Mouse (Mus musculus) forebrain, embryonic 11.5 days (tissue): ENCODE data around the gene Pyurf. TPM values are rescaled to one million over a fixed set of nuclear protein-coding genes. Genes with fewer than 3 reads are reported as not detected.

Experiments
- ATAC-seq: fragments of 200-750 bp; cut with Nextera tagmentation; replicated peaks from 2 replicates; pipeline ENCODE4 v1.8.0; 2017; ENCODE audit warnings: moderate TSS enrichment; ENCODE audit not compliant: low FRiP score
- DNase-seq: peaks from one replicate; pipeline ENCODE4 v3.0.0-alpha.2; 2017; ENCODE audit warnings: low spot score
- H3K27ac ChIP-seq: fragments of 300-500 bp; sonication (generic); 2 replicates; pipeline ENCODE4 v1.5.1; 2014; ENCODE audit warnings: low read depth, low read length
- H3K27me3 ChIP-seq: fragments of 300-500 bp; sonication (generic); 2 replicates; pipeline ENCODE4 v1.6.1; 2014; ENCODE audit warnings: mild to moderate bottlenecking, low read length, mixed read lengths; ENCODE audit not compliant: control insufficient read depth, insufficient read depth
- H3K36me3 ChIP-seq: fragments of 300-500 bp; sonication (generic); 2 replicates; pipeline ENCODE4 v1.6.1; 2014; ENCODE audit warnings: mild to moderate bottlenecking, low read length, moderate library complexity, mixed read lengths; ENCODE audit not compliant: control insufficient read depth, insufficient read depth
- H3K4me1 ChIP-seq: fragments of 300-500 bp; sonication (generic); replicated peaks from 2 replicates; pipeline ENCODE4 v1.6.1; 2014; ENCODE audit warnings: low read length, mixed read lengths; ENCODE audit not compliant: control insufficient read depth, insufficient read depth
- H3K4me2 ChIP-seq: fragments of 300-500 bp; sonication (generic); 2 replicates; pipeline ENCODE4 v1.6.1; 2014; ENCODE audit warnings: low read depth, mild to moderate bottlenecking, low read length, moderate library complexity, mixed read lengths; ENCODE audit not compliant: severe bottlenecking
- H3K4me3 ChIP-seq: fragments of 300-500 bp; sonication (generic); 2 replicates; pipeline ENCODE4 v1.5.1; 2014; ENCODE audit warnings: low read depth, low read length
- H3K9ac ChIP-seq: fragments of 300-500 bp; sonication (generic); 2 replicates; pipeline ENCODE4 v1.6.1; 2014; ENCODE audit warnings: low read length
- H3K9me3 ChIP-seq: fragments of 300-500 bp; sonication (generic); 2 replicates; pipeline ENCODE4 v1.6.1; 2016; ENCODE audit warnings: low read length, mixed read lengths; ENCODE audit not compliant: control insufficient read depth
- WGBS: fragments of 180-500 bp; shearing (Covaris S2); extraction: QIAGEN DNeasy Blood & Tissue Kit; methylation state at CpG from one replicate; pipeline ENCODE4 v1.1.7; 2014; 5-methylcytosine and 5-hydroxymethylcytosine counted together
- polyA plus RNA-seq: library from polyadenylated mRNA; unstranded; fragments of >200 nt; fragmentation: Nextera tagmentation; extraction: Ambion mirVana; gene quantifications from 2 replicates; pipeline ENCODE4 v1.2.1, GENCODE M21; 2014

Pyurf gene
- 15.8 and 16.1 TPM in 2 replicates for polyA plus RNA-seq

DNA sequence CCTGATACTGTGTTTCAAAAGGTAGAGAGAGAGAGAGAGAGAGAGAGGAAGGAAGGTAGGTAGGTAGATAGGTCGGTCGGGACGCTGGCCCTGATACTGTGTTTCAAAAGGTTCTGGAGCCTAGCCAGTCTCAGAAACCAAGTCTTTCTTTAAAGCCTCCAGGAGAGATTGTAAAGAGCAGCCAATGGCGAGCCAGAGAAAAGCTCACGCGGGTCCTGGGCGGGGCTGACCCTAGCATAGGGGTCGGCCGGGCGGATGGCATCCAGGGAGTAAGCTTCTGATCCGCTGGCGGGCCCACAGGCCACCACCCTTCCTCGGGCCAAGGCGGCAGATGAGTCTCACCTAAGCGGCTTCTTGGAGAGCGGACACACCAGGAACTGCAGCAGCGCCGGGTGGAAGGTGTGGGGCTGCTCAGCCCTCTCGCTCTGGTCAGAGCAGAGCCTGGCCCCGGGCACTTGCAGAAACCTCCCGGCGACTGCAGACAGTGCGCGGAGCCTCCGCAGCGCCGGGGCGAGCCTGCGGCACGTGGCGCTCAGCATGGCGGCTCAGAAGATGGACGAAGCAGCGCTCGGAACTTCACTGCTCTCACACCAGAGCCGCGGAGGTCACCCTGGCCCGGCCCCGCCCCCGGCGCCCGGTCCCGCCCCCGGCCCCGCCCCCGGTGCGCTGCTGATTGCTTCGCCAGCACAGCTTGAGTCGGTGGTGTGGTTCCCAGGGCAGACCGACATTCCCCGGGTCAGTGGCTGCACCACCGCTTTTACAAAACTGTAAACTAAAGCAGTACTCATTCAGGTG, at the start of gene Pyurf:
TSS of gene Pyurf (minus strand) at position 612 of the 795 bp plus-strand sequence.
- Histone ChIP-seq H3K4me3 (peak within 1 kb of the TSS; percentile 66), H3K27ac (peak within 1 kb of the TSS; percentile 74), H3K27me3 (no peaks in the 10 kb centered on the region), H3K9ac (peak within 1 kb of the TSS; percentile 72), H3K4me1 (no peaks in the 10 kb centered on the region), H3K4me2 (peak within 1 kb of the TSS; percentile 71), H3K9me3 (no peaks in the 10 kb centered on the region), H3K36me3 (peaks cover 3% of the 10 kb centered on the region; the same call in 1 of the 2 replicates)
- peak; percentile 97 for ATAC-seq
- DNase-seq: peak; percentile 92
- under 1% methylated on average over 52 of the region's 52 CpGs for WGBS

DNA sequence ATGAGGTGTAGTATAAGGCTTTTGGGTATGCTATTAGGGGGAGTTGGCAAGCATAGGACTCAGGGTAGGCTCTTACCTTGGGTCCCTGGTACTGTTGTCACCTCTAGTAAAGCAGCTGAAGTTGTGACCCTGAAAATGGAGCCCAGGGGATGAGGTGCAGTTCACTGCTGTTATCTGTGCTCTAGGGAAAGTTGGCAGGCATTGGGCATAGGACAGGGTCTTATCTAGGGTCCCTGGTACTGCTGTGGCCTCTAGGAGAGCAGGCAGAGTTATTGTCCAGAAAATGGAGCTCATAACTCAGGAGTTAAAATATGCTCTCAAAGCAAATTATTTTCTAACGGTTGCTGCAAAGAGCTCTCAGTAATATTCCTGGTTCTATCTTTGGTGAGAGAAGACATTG, 29.5 kb upstream of the Pyurf start:
- H3K4me2 ChIP-seq: no peak overlapping the region
- DNase-seq (no peak), ATAC-seq (no peak)
- H3K27ac ChIP-seq: no peak overlapping the region
- no peaks in the 10 kb centered on the region for H3K9me3 ChIP-seq
- 96% methylated on average over 1 of the region's 1 CpGs for WGBS
- H3K4me3 ChIP-seq: no peak overlapping the region
- H3K4me1 ChIP-seq: no peaks in the 10 kb centered on the region
- H3K9ac ChIP-seq: no peak overlapping the region
- no peaks in the 10 kb centered on the region for H3K36me3 ChIP-seq
- H3K27me3 ChIP-seq: no peaks in the 10 kb centered on the region

DNA sequence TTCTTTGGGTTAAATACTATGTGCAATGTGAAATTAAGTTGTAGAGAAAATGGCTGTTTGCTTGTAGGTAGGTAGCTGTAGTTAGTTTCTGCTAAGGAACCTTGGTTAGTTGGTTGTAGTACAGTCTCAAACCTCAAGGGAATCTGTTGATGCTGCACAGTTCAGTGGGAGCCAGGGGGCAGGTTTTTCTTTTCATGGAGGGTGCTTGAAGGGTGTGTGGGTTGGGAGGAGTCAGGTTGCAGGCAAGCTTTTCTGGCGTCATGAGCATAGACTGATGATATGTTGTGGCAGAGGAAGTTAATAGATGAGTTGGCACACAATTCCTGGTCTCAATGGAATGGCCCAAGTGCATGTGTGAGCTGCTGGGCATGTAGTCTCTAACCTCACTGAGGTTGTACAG, 19.8 kb upstream of the Pyurf start:
- WGBS: 38% methylated on average over 1 of the region's 1 CpGs
- Histone ChIP-seq H3K9me3 (no peaks in the 10 kb centered on the region), H3K4me1 (no peaks in the 10 kb centered on the region), H3K4me2 (no peak overlapping the region), H3K27me3 (no peaks in the 10 kb centered on the region), H3K9ac (no peak overlapping the region), H3K4me3 (no peak overlapping the region), H3K36me3 (no peaks in the 10 kb centered on the region), H3K27ac (no peak overlapping the region)
- DNase-seq: no peak
- no peak for ATAC-seq

DNA sequence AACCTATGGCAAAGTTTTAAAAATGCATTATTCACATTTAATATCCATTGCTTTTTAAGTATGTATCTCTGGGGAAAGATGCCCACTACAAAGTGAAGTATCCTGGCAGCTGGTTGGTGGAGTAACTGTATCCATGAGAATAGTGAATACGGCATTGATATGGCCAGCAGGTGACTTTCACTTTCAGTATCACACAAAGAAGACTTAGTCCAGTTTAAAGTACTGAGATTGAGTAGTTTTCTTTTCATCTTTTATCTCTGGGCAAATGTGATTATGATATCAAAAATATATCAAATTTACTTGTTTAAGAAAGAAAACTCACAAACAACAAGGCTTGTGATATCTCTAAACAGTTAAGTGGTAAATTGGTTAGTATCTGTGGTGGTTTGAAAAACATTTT, 14.8 kb upstream of the Pyurf start:
- Histone ChIP-seq H3K4me2 (no peak overlapping the region), H3K9ac (no peak overlapping the region), H3K9me3 (no peaks in the 10 kb centered on the region), H3K4me3 (no peak overlapping the region), H3K4me1 (0 out of 2 replicates have a peak, but pooled peaks cover 2% of the 10 kb centered on the region), H3K27ac (no peak overlapping the region), H3K36me3 (no peaks in the 10 kb centered on the region), H3K27me3 (no peaks in the 10 kb centered on the region)
- ATAC-seq (no peak), DNase-seq (no peak)
- 92% methylated on average over 1 of the region's 1 CpGs for WGBS

DNA sequence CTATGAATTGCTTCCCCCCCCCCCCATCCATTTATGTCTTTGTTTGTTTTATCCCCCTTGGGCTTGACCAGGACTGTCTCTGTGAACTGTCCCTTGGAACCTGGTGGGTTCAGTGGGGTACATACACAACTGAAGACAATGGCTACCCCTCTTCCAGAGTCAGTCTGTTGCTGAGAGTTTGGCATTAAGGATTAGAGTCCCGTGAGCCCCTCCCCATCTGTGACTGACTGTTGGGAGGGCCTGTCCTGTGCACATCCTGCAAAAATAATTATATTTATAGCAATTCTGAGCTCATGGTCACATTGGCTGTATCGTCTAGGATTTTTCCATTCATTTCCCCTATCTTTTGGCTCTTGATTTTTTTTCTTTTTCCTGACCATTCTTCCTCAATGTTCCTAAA, 11.8 kb upstream of the Pyurf start:
- H3K27ac ChIP-seq: no peak overlapping the region
- H3K36me3 ChIP-seq: no peaks in the 10 kb centered on the region
- DNase-seq (peak; percentile 49), ATAC-seq (peak; percentile 44)
- H3K4me2 ChIP-seq: peak overlapping the region; percentile 64
- no peaks in the 10 kb centered on the region for H3K9me3 ChIP-seq
- H3K27me3 ChIP-seq: no peaks in the 10 kb centered on the region
- H3K9ac ChIP-seq: peak overlapping the region; percentile 92
- H3K4me1 ChIP-seq: peaks cover 4% of the 10 kb centered on the region; the same call in 1 of the 2 replicates
- 30% methylated on average over 2 of the region's 2 CpGs for WGBS
- peak overlapping the region; percentile 66 for H3K4me3 ChIP-seq

DNA sequence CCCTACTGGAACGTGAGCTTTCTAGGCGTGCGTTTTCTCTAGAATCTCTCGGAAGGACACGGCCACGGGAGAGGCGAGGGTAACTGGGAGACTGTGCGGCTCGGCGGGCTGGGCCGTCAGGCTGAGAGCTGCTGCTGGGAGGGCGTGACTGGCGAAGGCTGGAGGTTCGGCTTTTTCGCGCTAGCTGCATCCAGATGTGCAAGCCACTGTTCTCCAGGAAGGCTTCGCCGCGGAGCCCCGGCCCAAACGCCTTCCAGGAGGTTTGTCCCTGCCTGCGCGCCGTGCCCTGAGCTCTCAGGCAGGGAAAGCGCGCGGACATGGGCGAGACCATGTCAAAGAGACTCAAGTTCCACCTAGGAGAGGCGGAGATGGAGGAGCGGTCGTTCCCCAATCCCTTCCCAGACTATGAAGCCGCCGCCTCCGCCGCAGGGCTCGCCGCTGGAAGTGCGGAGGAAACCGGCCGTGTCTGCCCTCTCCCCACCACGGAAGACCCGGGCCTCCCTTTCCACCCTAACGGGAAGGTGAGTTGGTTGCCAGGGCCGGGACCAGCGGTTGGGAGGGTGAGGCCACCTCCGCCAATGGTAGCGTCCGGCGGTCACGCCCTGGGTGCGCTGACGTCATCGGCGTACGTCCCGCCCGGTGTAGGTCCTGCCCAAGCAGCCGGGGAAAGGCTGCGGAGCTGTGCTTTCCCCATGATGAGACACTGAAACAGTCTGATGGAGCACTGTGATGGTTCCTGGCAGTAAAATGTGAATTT, 11.0 kb upstream of the Pyurf start:
- Histone ChIP-seq H3K27ac (peak overlapping the region; percentile 90), H3K9me3 (no peaks in the 10 kb centered on the region), H3K4me1 (peaks cover 4% of the 10 kb centered on the region; the same call in 1 of the 2 replicates), H3K4me3 (peak overlapping the region; percentile 66), H3K36me3 (no peaks in the 10 kb centered on the region), H3K4me2 (peak overlapping the region; percentile 64), H3K9ac (peak overlapping the region; percentile 92), H3K27me3 (no peaks in the 10 kb centered on the region)
- under 1% methylated on average over 59 of the region's 59 CpGs for WGBS
- ATAC-seq (peak; percentile 99), DNase-seq (peak; percentile 96)

DNA sequence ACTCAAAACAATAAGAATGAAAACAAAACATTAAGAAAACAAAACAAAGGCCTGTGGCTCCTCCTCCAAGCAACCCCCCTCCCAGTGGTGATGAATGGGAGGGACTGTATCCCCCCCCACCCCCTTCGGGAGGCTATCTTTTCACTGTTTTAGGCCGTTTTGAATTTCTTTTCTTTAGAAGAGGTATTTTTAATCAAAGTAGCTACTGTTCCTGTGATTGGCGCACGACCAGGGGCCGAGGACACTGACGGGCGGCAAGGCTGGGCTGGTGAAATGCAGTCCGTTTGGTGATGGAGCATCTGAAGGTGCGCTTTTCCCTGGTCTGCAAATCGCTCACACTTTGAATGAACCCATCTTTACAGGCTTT, 10.5 kb upstream of the Pyurf start, which contains the start of gene Lancl2:
TSS of gene Lancl2 (plus strand) at position 165 of the 367 bp plus-strand sequence.
- H3K4me3 ChIP-seq: peak within 1 kb of the TSS; percentile 66
- peak; percentile 29 for ATAC-seq
- peaks cover 4% of the 10 kb centered on the region; the same call in 1 of the 2 replicates for H3K4me1 ChIP-seq
- H3K36me3 ChIP-seq: no peaks in the 10 kb centered on the region
- no peaks in the 10 kb centered on the region for H3K27me3 ChIP-seq
- 0% methylated on average over 10 of the region's 10 CpGs for WGBS
- no peaks in the 10 kb centered on the region for H3K9me3 ChIP-seq
- peak within 1 kb of the TSS; percentile 64 for H3K4me2 ChIP-seq
- H3K27ac ChIP-seq: peak within 1 kb of the TSS; percentile 90
- peak within 1 kb of the TSS; percentile 92 for H3K9ac ChIP-seq
- no peak for DNase-seq

DNA sequence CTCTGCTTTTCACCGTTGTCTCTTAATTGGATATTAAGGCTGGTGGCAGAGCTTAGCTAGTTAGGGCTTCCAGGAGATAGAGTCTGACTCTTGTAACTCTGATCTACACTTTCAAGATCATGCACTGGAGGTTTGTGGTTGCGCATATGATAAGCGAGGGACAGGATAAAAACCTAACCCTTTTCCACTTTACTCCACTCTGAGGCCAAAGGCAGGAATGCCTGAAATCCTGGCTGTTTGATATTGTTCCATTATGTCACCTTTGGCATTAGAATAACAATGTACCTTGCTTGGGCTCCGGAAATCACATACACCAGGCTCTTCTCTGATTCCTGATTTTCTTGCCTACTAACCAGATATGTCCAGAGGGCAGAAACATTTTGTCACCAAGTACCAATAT, 9.8 kb upstream of the Pyurf start:
- Histone ChIP-seq H3K27ac (no peak overlapping the region), H3K9ac (no peak overlapping the region; the same call in 1 of the 2 replicates), H3K9me3 (no peaks in the 10 kb centered on the region), H3K4me1 (peaks cover 4% of the 10 kb centered on the region; the same call in 1 of the 2 replicates), H3K27me3 (no peaks in the 10 kb centered on the region), H3K4me2 (peak overlapping the region; percentile 64; the same call in 1 of the 2 replicates), H3K36me3 (no peaks in the 10 kb centered on the region), H3K4me3 (peak overlapping the region; percentile 66; the same call in 1 of the 2 replicates)
- 49% methylated on average over 4 of the region's 4 CpGs for WGBS
- no peak for DNase-seq
- no peak for ATAC-seq
